Mouse (Mus musculus) CH12.LX (cell line): ENCODE results near the gene Net1. TPM values are rescaled to one million over a fixed set of nuclear protein-coding genes. Genes with fewer than 3 reads are reported as not detected.

Experiments used
- DNase-seq: peaks from one replicate; pipeline ENCODE4 v3.0.0-alpha.2; 2013; ENCODE audit errors: extremely low read depth
- H3K27ac ChIP-seq: 2 replicates; pipeline ENCODE4 v1.5.1; 2012; ENCODE audit warnings: low read depth, mild to moderate bottlenecking, control low read depth, moderate library complexity; ENCODE audit not compliant: insufficient read depth
- H3K27me3 ChIP-seq: replicated peaks from 2 replicates; pipeline ENCODE3; 2012; ENCODE audit warnings: inconsistent platforms
- H3K36me3 ChIP-seq, 2 experiments: replicated peaks in 1 of 2; 2 replicates each; pipeline versions ENCODE3 to v1.6.1; 2012; ENCODE audit warnings: inconsistent platforms in 1 of 2, low read length in 1 of 2, mild to moderate bottlenecking in 1 of 2, mixed read lengths in 1 of 2, moderate library complexity in 1 of 2; ENCODE audit not compliant: control insufficient read depth in 1 of 2, insufficient read depth in 1 of 2
- H3K4me1 ChIP-seq, 2 experiments: 2 replicates each; pipeline ENCODE4 v1.6.1; 2012; ENCODE audit warnings: inconsistent platforms in 1 of 2, moderate library complexity in 1 of 2; ENCODE audit not compliant: insufficient read depth in 2 of 2, control insufficient read depth in 1 of 2
- H3K4me2 ChIP-seq: 2 replicates; pipeline ENCODE4 v1.6.1; 2012; ENCODE audit warnings: low read depth, mild to moderate bottlenecking, control low read depth; ENCODE audit not compliant: poor library complexity, insufficient read depth, severe bottlenecking
- H3K4me3 ChIP-seq, 3 experiments: fragments of 150-350 bp in 1 of 3; sonication (generic) in 1 of 3; replicated peaks in 1 of 3; 2 replicates each; pipeline versions ENCODE3 to v1.5.1; 2011 to 2012; ENCODE audit warnings: low read depth in 2 of 3, low read length in 2 of 3, mild to moderate bottlenecking in 2 of 3, moderate library complexity in 2 of 3, control low read depth in 1 of 3, improper control_type of control experiment in 1 of 3, inconsistent platforms in 1 of 3, mixed read lengths in 1 of 3; ENCODE audit not compliant: poor library complexity in 1 of 3
- H3K79me2 ChIP-seq: replicated peaks from 2 replicates; pipeline ENCODE4 v1.6.1; 2012; ENCODE audit warnings: mild to moderate bottlenecking, moderate library complexity; ENCODE audit not compliant: control insufficient read depth, poor library complexity, insufficient read depth, severe bottlenecking; ENCODE audit errors: extremely low read depth
- H3K9ac ChIP-seq: 2 replicates; pipeline ENCODE4 v1.6.1; 2012; ENCODE audit warnings: low read depth, mild to moderate bottlenecking, control low read depth, moderate library complexity; ENCODE audit not compliant: insufficient read depth
- H3K9me3 ChIP-seq: replicated peaks from 2 replicates; pipeline ENCODE3; 2012; ENCODE audit warnings: low read length, inconsistent platforms, mixed read lengths
- JUN ChIP-seq: IDR thresholded peaks from 2 replicates; pipeline ENCODE4 v1.6.1; 2011; ENCODE audit warnings: low read depth, mild to moderate bottlenecking, low read length, improper control_type of control experiment, moderate library complexity; ENCODE audit not compliant: insufficient read depth
- NRF1 ChIP-seq: IDR thresholded peaks from 2 replicates; pipeline ENCODE4 v1.6.1; 2014; ENCODE audit warnings: low read depth, mild to moderate bottlenecking, inconsistent platforms, low read length, improper control_type of control experiment, moderate library complexity
- ZMIZ1 ChIP-seq: IDR thresholded peaks from 2 replicates; pipeline ENCODE4 v1.6.1; 2012; ENCODE audit warnings: low read depth, mild to moderate bottlenecking, inconsistent platforms, low read length, improper control_type of control experiment
- dilution Hi-C: fragments of 300-500 bp; cut with MboI; formaldehyde crosslinking; loops from 2 replicates; pipeline ENCODE4 v1.14.3; 2020; ENCODE audit warnings: low sequenced_read_pairs; ENCODE audit not compliant: extremely low pct_unique_long_range_greater_than_20kb, extremely low pct_ligation_motif_present
- in situ Hi-C: fragments of 300-500 bp; cut with MboI; formaldehyde crosslinking; loops from 3 replicates; pipeline ENCODE4 v1.14.3; 2019; ENCODE audit warnings: low sequenced_read_pairs, low pct_ligation_motif_present, low pct_unique_long_range_greater_than_20kb, mixed read lengths
- polyA plus RNA-seq: library from polyadenylated mRNA; unstranded; fragments of >175 nt; gene quantifications from 2 replicates; pipeline ENCODE4 v1.2.1, GENCODE M21; 2012; ENCODE audit warnings: low read depth; ENCODE audit not compliant: insufficient read length
- total RNA-seq, 2 experiments: library from RNA; depleted of rRNA; stranded (reverse); fragments of 300-350 nt in 1 of 2; fragments of >200 nt in 1 of 2; gene quantifications; 2 replicates each; pipeline ENCODE4 v1.2.3; 2012 to 2014

The Net1 gene
- total and polyA plus RNA-seq, 3 experiments = 15.7 to 46.4 (median 22.7) TPM

- no peak overlapping the region for H3K9ac ChIP-seq
- no peak for DNase-seq
- no peak overlapping the region for H3K27ac ChIP-seq
- in situ Hi-C loops = no loop called here
- no peak overlapping the region for H3K4me3 ChIP-seq
- H3K36me3 ChIP-seq = no peaks in the 10 kb centered on the region
- no peaks in the 10 kb centered on the region for H3K79me2 ChIP-seq
- no peak overlapping the region for H3K4me2 ChIP-seq
- no peaks in the 10 kb centered on the region for H3K9me3 ChIP-seq
- no peaks in the 10 kb centered on the region for H3K27me3 ChIP-seq
- TF ChIP-seq NRF1 (no peak), JUN (no peak), ZMIZ1 (no peak)
- TF ChIP-seq, all 38 proteins: peak for 0
- H3K4me1 ChIP-seq = peaks cover 0 to 6% of the 10 kb centered on the region in 2 experiments; a peak in 1 of 4 replicates
- dilution Hi-C loops = no loop called here
Measured at GRCm38 (mm10) chr13:3832450-3832849, 85.6 kb downstream of the Net1 start.

Other genes starting within 250 kb of the Net1 start
- not detected in 2 replicates for gene Calml3, start 113.9 kb downstream of the Net1 start, total RNA-seq (2012; rRNA removed)
- gene Calml3, start 113.9 kb downstream of the Net1 start, total RNA-seq (2014; rRNA removed) = not detected in 2 replicates
- not detected in 2 replicates for gene Calml3, start 113.9 kb downstream of the Net1 start, polyA plus RNA-seq
- gene Calm4, start 80.5 kb downstream of the Net1 start, total RNA-seq (2012; rRNA removed) = not detected in 2 replicates
- gene Calm4, start 80.5 kb downstream of the Net1 start, total RNA-seq (2014; rRNA removed) = not detected in 2 replicates
- gene Calm4, start 80.5 kb downstream of the Net1 start, polyA plus RNA-seq = not detected in 2 replicates
- gene Calm5, start 64.0 kb downstream of the Net1 start, total RNA-seq (2012; rRNA removed) = not detected in 2 replicates
- gene Calm5, start 64.0 kb downstream of the Net1 start, total RNA-seq (2014; rRNA removed) = not detected in 2 replicates
- gene Calm5, start 64.0 kb downstream of the Net1 start, polyA plus RNA-seq = not detected in 2 replicates
- gene Tubal3, start 54 bp upstream of the Net1 start, total RNA-seq (2012; rRNA removed) = not detected in 2 replicates
- 0.07 TPM in 1 of 2 replicates, not detected in the other for gene Tubal3, start 54 bp upstream of the Net1 start, total RNA-seq (2014; rRNA removed)
- not detected in 2 replicates for gene Tubal3, start 54 bp upstream of the Net1 start, polyA plus RNA-seq
- gene Ucn3, start 27.1 kb upstream of the Net1 start, total RNA-seq (2012; rRNA removed) = not detected in 2 replicates
- not detected in 2 replicates for gene Ucn3, start 27.1 kb upstream of the Net1 start, total RNA-seq (2014; rRNA removed)
- gene Ucn3, start 27.1 kb upstream of the Net1 start, polyA plus RNA-seq = not detected in 2 replicates
- not detected in 2 replicates for gene Akr1c14, start 130.8 kb upstream of the Net1 start, total RNA-seq (2012; rRNA removed)
- not detected in 2 replicates for gene Akr1c14, start 130.8 kb upstream of the Net1 start, total RNA-seq (2014; rRNA removed)
- not detected in 2 replicates for gene Akr1c14, start 130.8 kb upstream of the Net1 start, polyA plus RNA-seq
- not detected in 2 replicates for gene Akr1c18, start 232.4 kb upstream of the Net1 start, total RNA-seq (2012; rRNA removed)
- gene Akr1c18, start 232.4 kb upstream of the Net1 start, total RNA-seq (2014; rRNA removed) = not detected in 2 replicates
- not detected in 2 replicates for gene Akr1c18, start 232.4 kb upstream of the Net1 start, polyA plus RNA-seq